Mouse (Mus musculus) embryo, embryonic 11 days (tissue): ENCODE measurements at regions not wholly inside any gene's neighbourhood (a gene's known extent, or its start where the extent isn't known, plus 50 kb on each side); places are given as distances from the start of the nearest gene placed in this dataset.

Experiments used
- DNase-seq: peaks from one replicate; pipeline ENCODE4 v3.0.0-alpha.2; 2015

DNA sequence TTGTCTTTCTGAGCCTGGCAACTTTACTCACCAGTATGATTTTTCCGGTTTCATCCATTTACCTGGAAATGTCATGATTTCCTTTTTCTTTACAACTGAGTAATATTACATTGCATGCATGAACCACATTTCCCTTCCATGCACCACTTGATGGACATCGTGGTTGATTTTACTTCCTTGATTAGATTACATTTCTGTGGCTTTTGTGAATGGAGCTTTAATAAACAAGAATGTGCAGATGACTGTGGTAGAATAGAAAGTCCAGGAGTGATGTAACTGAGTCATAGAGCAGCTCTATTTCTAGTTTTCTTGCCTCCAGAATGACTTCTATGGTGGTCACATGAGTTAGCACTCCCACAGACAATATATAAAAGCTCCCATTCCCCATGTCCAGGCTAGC lies 75.2 kb downstream of the Chst2 start:
- DNase-seq = no peak

GRCm38 (mm10) chr9:95330097-95330496 lies 76.4 kb downstream of the Chst2 start:
- no peak for DNase-seq

DNA sequence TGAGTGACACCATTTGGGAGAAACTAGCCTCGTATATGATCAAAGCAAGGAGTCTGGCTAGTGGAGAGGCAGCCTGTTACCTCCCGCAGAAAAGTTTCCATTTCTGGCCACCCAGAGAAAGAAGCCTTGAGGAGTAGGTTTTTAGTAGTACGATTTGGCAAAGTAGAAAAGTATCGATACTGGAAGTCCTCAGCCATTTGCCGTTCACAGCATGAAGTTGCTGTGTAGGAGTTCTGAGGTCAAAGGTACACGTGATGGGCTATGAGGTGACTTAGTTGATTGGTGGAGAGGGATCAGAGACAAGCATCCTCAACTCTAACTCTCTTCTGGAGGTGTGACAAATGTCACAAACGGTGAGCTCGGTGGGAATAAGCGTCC lies 77.5 kb downstream of the Chst2 start:
- DNase-seq = no peak

DNA sequence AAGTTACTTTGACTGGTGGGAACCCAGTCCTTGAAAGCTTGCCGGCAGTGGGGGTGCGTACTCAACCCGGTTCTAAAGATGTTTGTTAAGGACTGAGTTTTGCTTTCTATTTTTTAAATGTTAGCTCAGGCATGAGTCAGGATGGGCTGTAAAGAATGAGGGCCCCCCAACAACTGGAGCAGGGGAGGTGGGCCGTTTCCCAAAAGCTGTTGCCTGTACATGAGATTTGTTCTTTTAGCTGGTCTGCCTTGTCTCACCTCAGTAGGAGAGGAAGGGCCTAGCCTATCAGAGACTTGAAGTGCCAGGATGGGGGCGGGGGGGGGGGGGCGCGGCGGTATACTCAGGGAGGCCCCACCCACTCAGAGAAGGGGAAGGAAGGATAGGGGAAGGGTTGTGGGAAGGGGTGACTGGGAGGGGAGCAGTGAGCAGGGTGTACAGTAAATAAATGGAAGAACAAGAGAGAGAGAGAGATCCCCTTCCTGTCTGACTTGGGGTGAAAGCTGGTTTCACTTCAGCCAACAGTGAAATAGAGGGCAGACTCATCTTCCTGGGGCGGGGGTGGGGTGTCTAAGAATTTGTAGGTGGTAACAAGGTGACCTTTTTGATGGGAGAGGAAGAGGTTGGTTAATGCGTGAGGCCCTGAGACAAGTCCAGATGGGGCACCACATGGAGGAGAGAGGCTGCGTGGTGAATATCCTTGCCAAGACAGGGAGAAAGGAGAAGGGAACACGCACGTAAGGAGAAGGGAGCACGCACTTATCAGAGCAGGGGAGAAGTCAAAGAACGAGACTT lies 78.1 kb downstream of the Chst2 start:
- no peak for DNase-seq

GRCm38 (mm10) chr9:95327771-95328170 lies 78.8 kb downstream of the Chst2 start:
- no peak for DNase-seq

DNA sequence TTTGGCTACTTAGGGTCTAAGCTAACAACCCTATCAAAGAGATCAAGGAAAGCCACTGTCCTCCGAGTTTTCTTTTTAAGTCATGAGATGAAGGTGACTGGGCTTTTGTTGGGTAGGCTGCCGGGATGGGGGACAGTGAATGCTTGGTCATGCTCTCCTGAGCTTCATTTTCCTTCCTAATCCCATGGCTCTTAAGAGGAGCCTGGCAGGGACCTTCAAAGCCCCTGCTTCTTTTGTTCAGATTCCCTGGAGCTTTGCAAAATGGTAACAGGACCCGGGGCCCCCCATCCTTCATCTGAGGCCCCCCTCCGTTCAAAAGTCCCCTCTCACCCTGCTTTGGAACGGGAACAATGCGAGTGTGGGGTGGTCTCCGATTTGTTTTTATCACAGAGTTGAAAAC lies 82.9 kb downstream of the Chst2 start:
- DNase-seq = peak; percentile 26

GRCm38 (mm10) chr9:95322893-95323292 lies 83.6 kb downstream of the Chst2 start:
- no peak for DNase-seq

- DNase-seq = no peak
Observed at GRCm38 (mm10) chr9:95322031-95322430, 84.5 kb downstream of the Chst2 start.

- DNase-seq = no peak
Observed at GRCm38 (mm10) chr9:95318926-95319325, 87.6 kb downstream of the Chst2 start.

GRCm38 (mm10) chr9:95316726-95317125 lies 89.8 kb downstream of the Chst2 start:
- no peak for DNase-seq

DNA sequence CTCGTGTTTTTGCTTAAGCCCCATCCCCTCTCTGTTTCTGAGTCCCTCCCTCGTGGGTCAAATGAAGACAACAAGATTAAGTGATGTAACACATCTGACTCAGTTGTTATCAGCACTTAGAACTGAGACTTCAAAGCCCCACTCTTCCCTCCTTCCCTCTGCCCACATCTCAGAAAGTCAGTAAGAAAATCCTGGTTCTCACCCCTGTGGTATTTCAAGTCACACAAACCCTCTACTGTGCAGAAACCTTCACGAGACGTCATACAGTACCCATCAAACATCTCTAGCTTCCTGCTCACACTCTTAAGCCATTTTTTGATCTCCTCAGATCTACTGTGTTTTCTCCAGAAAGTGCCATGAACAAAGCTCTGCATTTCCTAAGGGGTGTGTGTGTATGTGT lies 91.4 kb downstream of the Chst2 start:
- DNase-seq = no peak

DNA sequence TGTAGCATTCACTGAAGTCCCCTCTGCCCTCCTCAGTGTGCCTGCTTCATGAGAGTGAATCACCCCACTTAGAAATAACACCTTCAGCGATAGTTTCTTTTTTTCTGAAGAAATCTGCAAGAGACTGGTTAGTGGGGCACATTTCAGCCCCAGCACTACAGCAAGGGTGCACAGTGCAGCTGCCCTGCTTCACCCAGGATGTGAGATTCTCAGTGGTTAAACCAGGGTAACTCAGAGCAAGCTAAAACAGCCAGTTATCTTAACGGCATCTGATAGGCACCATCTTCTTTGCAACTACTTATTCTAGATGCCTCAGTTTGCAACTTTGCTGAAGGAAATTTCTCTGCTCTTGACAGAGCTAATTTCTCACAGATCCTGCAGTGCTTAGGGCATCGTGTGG lies 94.9 kb downstream of the Chst2 start:
- no peak for DNase-seq

- no peak for DNase-seq
Observed at GRCm38 (mm10) chr9:95289008-95289407, 117.5 kb downstream of the Chst2 start.

DNA sequence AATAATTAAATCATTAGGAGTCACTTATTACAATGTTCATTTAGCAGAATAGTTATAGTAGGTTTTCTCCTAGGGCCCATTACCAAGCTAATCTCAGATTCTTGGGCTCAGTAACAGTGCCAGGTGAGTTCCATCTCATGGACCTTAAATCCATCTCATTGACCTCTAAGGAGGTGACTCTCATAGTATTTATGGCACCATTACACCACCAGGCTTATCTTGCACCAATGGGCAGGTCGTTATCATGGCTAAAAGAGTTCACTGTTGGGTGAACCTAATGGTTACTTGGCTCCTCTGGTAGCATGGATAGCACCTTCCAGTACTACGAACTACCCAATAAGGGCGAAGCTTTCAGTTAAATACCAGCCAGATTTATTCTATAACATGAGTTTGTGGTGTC lies 123.5 kb downstream of the Chst2 start:
- no peak for DNase-seq

DNA sequence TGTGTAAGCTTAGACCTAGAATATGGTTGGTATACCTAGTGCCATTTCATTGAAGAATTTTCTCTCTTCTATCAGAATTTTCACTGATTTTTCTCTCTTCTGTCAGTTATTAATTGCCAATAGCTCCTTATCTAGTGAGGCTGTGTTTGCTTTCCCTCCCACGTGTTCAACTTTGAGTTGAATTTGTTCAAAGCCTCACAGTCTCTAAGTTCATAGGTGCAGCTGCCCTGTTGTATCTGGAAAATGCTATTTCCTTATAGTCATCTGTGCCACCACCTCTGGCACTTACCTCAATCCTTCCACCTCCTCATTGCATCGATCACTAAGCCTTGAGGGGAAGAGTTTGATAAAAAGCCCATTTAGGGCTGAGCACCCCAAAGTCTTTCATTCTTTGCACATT lies 124.0 kb downstream of the Chst2 start:
- DNase-seq = no peak
